Mouse (Mus musculus) forebrain, embryonic 14.5 days (tissue): ENCODE results near the gene Il17rd. TPM values are rescaled to one million over a fixed set of nuclear protein-coding genes. Genes with fewer than 3 reads are reported as not detected.

Experiments
- ATAC-seq: fragments of 200-750 bp; cut with Nextera tagmentation; 2 replicates; pipeline ENCODE4 v1.8.0; 2017; ENCODE audit warnings: mild to moderate bottlenecking, moderate library complexity
- DNase-seq: peaks from one replicate; pipeline ENCODE4 v3.0.0-alpha.2; 2015; ENCODE audit warnings: low spot score
- H3K27ac ChIP-seq: fragments of 300-500 bp; sonication (generic); 2 replicates; pipeline ENCODE4 v1.5.1; 2014; ENCODE audit warnings: low read depth, mild to moderate bottlenecking, control low read depth, low read length, moderate library complexity
- H3K27me3 ChIP-seq: fragments of 300-500 bp; sonication (generic); replicated peaks from 2 replicates; pipeline ENCODE4 v1.6.1; 2014; ENCODE audit warnings: low read length, control low read depth, mixed read lengths; ENCODE audit not compliant: control insufficient read depth, insufficient read depth
- H3K36me3 ChIP-seq: fragments of 300-500 bp; sonication (generic); 2 replicates; pipeline ENCODE4 v1.6.1; 2014; ENCODE audit warnings: low read length, control low read depth; ENCODE audit not compliant: control insufficient read depth, insufficient read depth
- H3K4me1 ChIP-seq: fragments of 300-500 bp; sonication (generic); 2 replicates; pipeline ENCODE4 v1.6.1; 2014; ENCODE audit warnings: antibody characterized with exemption, low read length, control low read depth; ENCODE audit not compliant: control insufficient read depth, insufficient read depth
- H3K4me2 ChIP-seq: fragments of 300-500 bp; sonication (generic); 2 replicates; pipeline ENCODE4 v1.6.1; 2014; ENCODE audit warnings: mild to moderate bottlenecking, control low read depth, low read length
- H3K4me3 ChIP-seq: fragments of 300-500 bp; sonication (generic); 2 replicates; pipeline ENCODE4 v1.5.1; 2014; ENCODE audit warnings: low read depth, low read length, control low read depth
- H3K9ac ChIP-seq: fragments of 300-500 bp; sonication (generic); 2 replicates; pipeline ENCODE4 v1.6.1; 2014; ENCODE audit warnings: mild to moderate bottlenecking, low read length, control low read depth, moderate library complexity
- H3K9me3 ChIP-seq: fragments of 300-500 bp; sonication (generic); replicated peaks from 2 replicates; pipeline ENCODE4 v1.6.1; 2016; ENCODE audit warnings: low read length, control low read depth, mixed read lengths; ENCODE audit not compliant: control insufficient read depth
- WGBS: fragments of 180-500 bp; shearing (Covaris S2); extraction: QIAGEN DNeasy Blood & Tissue Kit; methylation state at CpG from one replicate; pipeline ENCODE4 v1.1.7; 2014; 5-methylcytosine and 5-hydroxymethylcytosine counted together
- polyA plus RNA-seq: library from polyadenylated mRNA; unstranded; fragments of >200 nt; fragmentation: Nextera tagmentation; extraction: Ambion mirVana; gene quantifications from 2 replicates; pipeline ENCODE4 v1.2.1, GENCODE M21; 2014

Il17rd gene
- polyA plus RNA-seq, 1 experiment from 2014 or later = 1.3 TPM

GRCm38 (mm10) chr14:27013658-27014057 lies 25.1 kb upstream of the Il17rd start:
- H3K36me3 ChIP-seq = no peaks in the 10 kb centered on the region
- no peaks in the 10 kb centered on the region for H3K9me3 ChIP-seq
- H3K4me3 ChIP-seq = no peak overlapping the region
- no peak for ATAC-seq
- H3K27ac ChIP-seq = no peak overlapping the region
- no peak overlapping the region for H3K4me2 ChIP-seq
- DNase-seq = no peak
- no peaks in the 10 kb centered on the region for H3K27me3 ChIP-seq
- WGBS = 86% methylated on average over 4 of the region's 4 CpGs
- H3K9ac ChIP-seq = no peak overlapping the region
- no peaks in the 10 kb centered on the region for H3K4me1 ChIP-seq

GRCm38 (mm10) chr14:27017936-27018335 lies 20.8 kb upstream of the Il17rd start:
- no peak overlapping the region for H3K4me3 ChIP-seq
- no peak for ATAC-seq
- no peak overlapping the region for H3K4me2 ChIP-seq
- no peak overlapping the region for H3K9ac ChIP-seq
- H3K27me3 ChIP-seq = no peaks in the 10 kb centered on the region
- no peaks in the 10 kb centered on the region for H3K9me3 ChIP-seq
- no peak for DNase-seq
- H3K36me3 ChIP-seq = no peaks in the 10 kb centered on the region
- H3K4me1 ChIP-seq = no peaks in the 10 kb centered on the region
- no peak overlapping the region for H3K27ac ChIP-seq
- WGBS = 86% methylated on average over 2 of the region's 2 CpGs

GRCm38 (mm10) chr14:27019850-27020249 lies 18.9 kb upstream of the Il17rd start:
- Histone ChIP-seq H3K27me3 (no peaks in the 10 kb centered on the region), H3K36me3 (no peaks in the 10 kb centered on the region), H3K4me2 (no peak overlapping the region), H3K27ac (no peak overlapping the region), H3K9ac (no peak overlapping the region), H3K4me1 (no peaks in the 10 kb centered on the region), H3K9me3 (no peaks in the 10 kb centered on the region), H3K4me3 (no peak overlapping the region)
- no peak for DNase-seq
- WGBS = 89% methylated on average over 14 of the region's 14 CpGs
- ATAC-seq = no peak

- Histone ChIP-seq H3K27me3 (no peaks in the 10 kb centered on the region), H3K9ac (no peak overlapping the region), H3K4me1 (no peaks in the 10 kb centered on the region), H3K27ac (no peak overlapping the region), H3K9me3 (no peaks in the 10 kb centered on the region), H3K36me3 (no peaks in the 10 kb centered on the region), H3K4me3 (no peak overlapping the region), H3K4me2 (no peak overlapping the region)
- DNase-seq = no peak
- 49% methylated on average over 11 of the region's 11 CpGs for WGBS
- ATAC-seq = no peak
Observed at GRCm38 (mm10) chr14:27022876-27023275, 15.9 kb upstream of the Il17rd start.

- H3K27me3 ChIP-seq = no peaks in the 10 kb centered on the region
- no peak overlapping the region for H3K27ac ChIP-seq
- ATAC-seq = no peak
- H3K36me3 ChIP-seq = no peaks in the 10 kb centered on the region
- no peaks in the 10 kb centered on the region for H3K4me1 ChIP-seq
- H3K4me2 ChIP-seq = no peak overlapping the region
- no peak overlapping the region for H3K4me3 ChIP-seq
- DNase-seq = no peak
- H3K9ac ChIP-seq = no peak overlapping the region
- no peaks in the 10 kb centered on the region for H3K9me3 ChIP-seq
- WGBS = 87% methylated on average over 4 of the region's 4 CpGs
Observed at GRCm38 (mm10) chr14:27024664-27025063, 14.1 kb upstream of the Il17rd start.

GRCm38 (mm10) chr14:27029771-27030173 lies 9.0 kb upstream of the Il17rd start:
- Histone ChIP-seq H3K36me3 (no peaks in the 10 kb centered on the region), H3K4me2 (no peak overlapping the region), H3K9ac (no peak overlapping the region), H3K27me3 (no peaks in the 10 kb centered on the region), H3K4me1 (no peaks in the 10 kb centered on the region), H3K27ac (no peak overlapping the region; the same call in 1 of the 2 replicates), H3K4me3 (no peak overlapping the region), H3K9me3 (no peaks in the 10 kb centered on the region)
- WGBS = 3% methylated on average over 15 of the region's 15 CpGs
- ATAC-seq (peak; percentile 75), DNase-seq (peak; percentile 95)

GRCm38 (mm10) chr14:27031142-27031541 lies 7.6 kb upstream of the Il17rd start:
- ATAC-seq = peak; percentile 20; the same call in 1 of the 2 replicates
- H3K27me3 ChIP-seq = no peaks in the 10 kb centered on the region
- no peaks in the 10 kb centered on the region for H3K36me3 ChIP-seq
- H3K4me2 ChIP-seq = no peak overlapping the region
- 12% methylated on average over 4 of the region's 4 CpGs for WGBS
- H3K9me3 ChIP-seq = no peaks in the 10 kb centered on the region
- H3K4me3 ChIP-seq = no peak overlapping the region
- peak; percentile 54 for DNase-seq
- H3K9ac ChIP-seq = no peak overlapping the region
- no peaks in the 10 kb centered on the region for H3K4me1 ChIP-seq
- no peak overlapping the region for H3K27ac ChIP-seq

GRCm38 (mm10) chr14:27037513-27037912 lies 1.2 kb upstream of the Il17rd start:
- no peak overlapping the region for H3K27ac ChIP-seq
- 70% methylated on average over 1 of the region's 1 CpGs for WGBS

GRCm38 (mm10) chr14:27039281-27040248 lies 824 bp downstream of the Il17rd start:
- ATAC-seq = peak; percentile 66
- Histone ChIP-seq H3K4me1 (peaks cover 2% of the 10 kb centered on the region; the same call in 1 of the 2 replicates), H3K36me3 (no peaks in the 10 kb centered on the region), H3K9me3 (no peaks in the 10 kb centered on the region), H3K27ac (peak overlapping the region; percentile 58; the same call in 1 of the 2 replicates), H3K4me2 (peak overlapping the region; percentile 97), H3K9ac (peak overlapping the region; percentile 76), H3K4me3 (peak overlapping the region; percentile 89), H3K27me3 (peaks cover 8% of the 10 kb centered on the region; the same call in 1 of the 2 replicates)
- WGBS = under 1% methylated on average over 58 of the region's 59 CpGs
- DNase-seq = peak; percentile 48

More at GRCm38 (mm10) chr14:27037513-27037912, 1.2 kb upstream of the Il17rd start:
- Histone ChIP-seq H3K9ac (no peak overlapping the region), H3K4me1 (0 out of 2 replicates have a peak, but pooled peaks cover 2% of the 10 kb centered on the region), H3K27me3 (peaks cover 8% of the 10 kb centered on the region; the same call in 1 of the 2 replicates), H3K4me2 (no peak overlapping the region), H3K36me3 (no peaks in the 10 kb centered on the region), H3K9me3 (no peaks in the 10 kb centered on the region), H3K4me3 (no peak overlapping the region)
- DNase-seq (no peak), ATAC-seq (no peak)
